Mouse (Mus musculus) ES-E14 (cell line): ENCODE data around the gene Rab21. TPM values are rescaled to one million over a fixed set of nuclear protein-coding genes. Genes with fewer than 3 reads are reported as not detected.

ENCODE experiments used
- DNase-seq: peaks from one replicate; pipeline ENCODE4 v3.0.0-alpha.2; 2013; ENCODE audit warnings: low read depth, low spot score
- H3K27ac ChIP-seq: 2 replicates; pipeline ENCODE4 v1.5.1; 2012; ENCODE audit warnings: low read depth, mild to moderate bottlenecking, low read length, moderate library complexity, mixed read lengths; ENCODE audit not compliant: poor library complexity, insufficient read depth, severe bottlenecking
- H3K36me3 ChIP-seq: 2 replicates; pipeline ENCODE4 v1.6.1; 2012; ENCODE audit warnings: mild to moderate bottlenecking, low read length, moderate library complexity, mixed read lengths; ENCODE audit not compliant: control insufficient read depth, poor library complexity, insufficient read depth, severe bottlenecking
- H3K4me1 ChIP-seq, 2 experiments: fragments of 150-350 bp in 1 of 2; sonication (generic) in 1 of 2; 2 replicates each; pipeline ENCODE4 v1.6.1; 2012; ENCODE audit warnings: low read length in 2 of 2, mild to moderate bottlenecking in 1 of 2, mixed read lengths in 1 of 2; ENCODE audit not compliant: control insufficient read depth in 2 of 2, insufficient read depth in 2 of 2, poor library complexity in 1 of 2
- H3K4me3 ChIP-seq, 2 experiments: fragments of 150-350 bp in 1 of 2; sonication (generic) in 1 of 2; 2 replicates each; pipeline ENCODE4 v1.5.1; 2012; ENCODE audit warnings: low read length in 2 of 2, low read depth in 1 of 2, mild to moderate bottlenecking in 1 of 2, mixed read lengths in 1 of 2; ENCODE audit not compliant: insufficient read depth in 1 of 2, poor library complexity in 1 of 2, severe bottlenecking in 1 of 2
- H3K9ac ChIP-seq: 2 replicates; pipeline ENCODE4 v1.6.1; 2012; ENCODE audit warnings: low read depth, mild to moderate bottlenecking, low read length, mixed read lengths; ENCODE audit not compliant: poor library complexity, insufficient read depth, severe bottlenecking
- H3K9me3 ChIP-seq: fragments of 150-350 bp; sonication (generic); 2 replicates; pipeline ENCODE4 v1.6.1; 2012; ENCODE audit warnings: low read depth, mild to moderate bottlenecking, low read length; ENCODE audit not compliant: control insufficient read depth, insufficient read depth
- CHD2 ChIP-seq: IDR thresholded peaks from 2 replicates; pipeline ENCODE4 v1.6.1; 2014; ENCODE audit warnings: mild to moderate bottlenecking, low read depth, low read length, inconsistent platforms
- HCFC1 ChIP-seq: IDR thresholded peaks from 2 replicates; pipeline ENCODE4 v1.6.1; 2012; ENCODE audit warnings: low read length, inconsistent platforms, borderline replicate concordance; ENCODE audit not compliant: insufficient read depth
- MAFK ChIP-seq: IDR thresholded peaks from 2 replicates; pipeline ENCODE4 v1.6.1; 2014; ENCODE audit warnings: mild to moderate bottlenecking, low read depth, low read length, inconsistent platforms; ENCODE audit not compliant: insufficient read depth
- ZC3H11A ChIP-seq: IDR thresholded peaks from 2 replicates; pipeline ENCODE4 v1.6.1; 2012; ENCODE audit warnings: low read depth, mild to moderate bottlenecking, inconsistent platforms, low read length, borderline replicate concordance
- ZNF384 ChIP-seq: IDR thresholded peaks from 2 replicates; pipeline ENCODE4 v1.6.1; 2012; ENCODE audit warnings: low read depth, low read length, inconsistent platforms
- in situ Hi-C, 2 experiments: fragments of 600-800 bp; cut with MboI; formaldehyde crosslinking; loops; one replicate each; pipeline ENCODE4 v1.15.1; 2025; ENCODE audit warnings: low sequenced_read_pairs in 2 of 2, inconsistent platforms in 1 of 2; ENCODE audit not compliant: unreplicated experiment in 2 of 2
- total RNA-seq: library from RNA; depleted of rRNA; stranded (reverse); fragments of 300-350 nt; gene quantifications from 2 replicates; pipeline ENCODE4 v1.2.3, GENCODE M21; 2012

The Rab21 gene
- total RNA-seq, 1 experiment = 17.1 TPM

GRCm38 (mm10) chr10:115354553-115354952, 39.2 kb upstream of the Rab21 start:
- Histone ChIP-seq H3K9me3 (no peaks in the 10 kb centered on the region), H3K4me3 (no peak overlapping the region), H3K9ac (no peak overlapping the region), H3K4me1 (peaks cover 9 to 12% of the 10 kb centered on the region in 2 experiments), H3K27ac (no peak overlapping the region), H3K36me3 (peaks cover 2% of the 10 kb centered on the region; the same call in 1 of the 2 replicates)
- TF ChIP-seq CHD2 (no peak), MAFK (no peak), HCFC1 (no peak), ZC3H11A (no peak), ZNF384 (no peak)
- in situ Hi-C loops = no loop called here
- DNase-seq = peak; percentile 34

- 0 out of 4 replicates have a peak overlapping the region, but pooled peaks of 1 of the 2 experiments have one; percentile 32 for H3K4me3 ChIP-seq
- H3K9ac ChIP-seq = no peak overlapping the region
- DNase-seq = peak; percentile 30
- peaks cover 2% of the 10 kb centered on the region; the same call in 1 of the 2 replicates for H3K36me3 ChIP-seq
- H3K4me1 ChIP-seq = peaks cover 12 to 14% of the 10 kb centered on the region in 2 experiments
- in situ Hi-C loops = no loop called here
- no peak overlapping the region for H3K27ac ChIP-seq
- TF ChIP-seq CHD2 (no peak), ZC3H11A (no peak), MAFK (no peak)
- no peaks in the 10 kb centered on the region for H3K9me3 ChIP-seq
Measured at GRCm38 (mm10) chr10:115350810-115351397, 35.5 kb upstream of the Rab21 start.

DNA sequence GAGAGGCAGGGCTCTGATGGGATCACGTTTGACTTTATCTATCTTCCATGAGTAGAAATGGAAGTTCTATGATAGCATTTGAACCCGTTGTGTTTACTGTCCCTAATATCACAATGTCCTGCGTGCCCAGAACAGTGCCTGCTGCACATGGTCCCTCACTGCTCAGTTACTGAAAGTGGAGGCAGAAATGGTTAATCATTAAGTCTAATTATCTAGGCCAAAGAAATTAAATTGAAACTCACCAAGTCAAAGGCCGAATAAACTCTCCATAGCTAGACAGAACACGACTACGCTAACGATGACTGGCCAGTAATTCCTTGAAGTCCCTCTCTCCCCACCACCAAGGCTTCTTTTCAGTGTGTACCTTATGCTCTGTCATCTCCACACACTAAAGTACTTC, 34.1 kb upstream of the Rab21 start:
- in situ Hi-C loops = no loop called here
- peaks cover 8 to 12% of the 10 kb centered on the region in 2 experiments for H3K4me1 ChIP-seq
- H3K9ac ChIP-seq = no peak overlapping the region
- H3K4me3 ChIP-seq = no peak overlapping the region
- TF ChIP-seq CHD2 (no peak), MAFK (no peak), ZC3H11A (no peak), ZNF384 (no peak), HCFC1 (no peak)
- H3K36me3 ChIP-seq = peaks cover 2% of the 10 kb centered on the region; the same call in 1 of the 2 replicates
- H3K9me3 ChIP-seq = no peaks in the 10 kb centered on the region
- DNase-seq = no peak
- no peak overlapping the region for H3K27ac ChIP-seq

GRCm38 (mm10) chr10:115349029-115349428, 33.6 kb upstream of the Rab21 start:
- in situ Hi-C loops = no loop called here
- Histone ChIP-seq H3K27ac (no peak overlapping the region), H3K9me3 (no peaks in the 10 kb centered on the region), H3K4me1 (peaks cover 8 to 12% of the 10 kb centered on the region in 2 experiments), H3K4me3 (no peak overlapping the region), H3K36me3 (peaks cover 2% of the 10 kb centered on the region; the same call in 1 of the 2 replicates), H3K9ac (no peak overlapping the region)
- TF ChIP-seq ZC3H11A = no peak
- no peak for TF ChIP-seq CHD2
- no peak for TF ChIP-seq ZNF384
- TF ChIP-seq HCFC1 = no peak
- no peak for TF ChIP-seq MAFK
- no peak for DNase-seq

DNA sequence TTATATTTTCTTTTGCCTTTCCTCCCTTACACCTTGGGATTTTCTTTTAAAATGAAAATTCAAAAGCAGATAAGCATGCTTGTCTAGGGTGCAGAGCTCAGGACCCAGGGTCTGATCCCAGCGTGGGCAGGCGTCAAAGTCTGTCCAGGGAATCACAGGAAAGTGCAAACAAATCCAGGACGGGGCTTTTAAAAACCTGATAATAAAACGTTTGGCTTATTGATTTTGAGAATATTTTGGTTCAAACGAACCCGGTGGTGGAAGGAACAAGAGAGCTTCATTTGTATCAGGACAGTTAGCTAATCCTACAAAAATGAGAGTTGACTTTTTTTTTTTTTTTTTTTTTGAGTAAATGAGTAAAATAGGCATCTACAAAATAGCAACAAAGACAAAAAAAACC, 32.7 kb upstream of the Rab21 start:
- H3K4me1 ChIP-seq = peaks cover 8 to 12% of the 10 kb centered on the region in 2 experiments
- H3K9me3 ChIP-seq = no peaks in the 10 kb centered on the region
- H3K27ac ChIP-seq = no peak overlapping the region
- peaks cover 2% of the 10 kb centered on the region; the same call in 1 of the 2 replicates for H3K36me3 ChIP-seq
- no peak overlapping the region for H3K9ac ChIP-seq
- in situ Hi-C loops = no loop called here
- TF ChIP-seq MAFK (no peak), CHD2 (no peak), HCFC1 (no peak), ZNF384 (no peak), ZC3H11A (no peak)
- no peak for DNase-seq
- H3K4me3 ChIP-seq = no peak overlapping the region
